Mouse (Mus musculus) thymus, adult 2 months (tissue): ENCODE results near the gene Scnn1b. TPM values are rescaled to one million over a fixed set of nuclear protein-coding genes. Genes with fewer than 3 reads are reported as not detected.

ENCODE experiments used
- DNase-seq: peaks from one replicate; pipeline ENCODE4 v3.0.0; 2021
- H3K27ac ChIP-seq: fragments of 200-500 bp; 2 replicates; pipeline ENCODE4 v1.5.1; 2012; ENCODE audit warnings: low read length, control low read depth; ENCODE audit not compliant: control insufficient read depth, insufficient read depth
- H3K27me3 ChIP-seq: fragments of 200-500 bp; 2 replicates; pipeline ENCODE4 v1.6.1; 2012; ENCODE audit warnings: mild to moderate bottlenecking, low read length, moderate library complexity, mixed read lengths; ENCODE audit not compliant: control insufficient read depth, insufficient read depth
- H3K36me3 ChIP-seq: fragments of 200-500 bp; 2 replicates; pipeline ENCODE4 v1.6.1; 2012; ENCODE audit warnings: mild to moderate bottlenecking, low read length, moderate library complexity; ENCODE audit not compliant: control insufficient read depth, insufficient read depth
- H3K4me1 ChIP-seq: fragments of 200-500 bp; replicated peaks from 2 replicates; pipeline ENCODE4 v1.6.1; 2012; ENCODE audit warnings: low read length; ENCODE audit not compliant: control insufficient read depth, insufficient read depth
- H3K4me3 ChIP-seq: fragments of 200-500 bp; 2 replicates; pipeline ENCODE4 v1.5.1; 2012; ENCODE audit warnings: mild to moderate bottlenecking, low read length, control low read depth, moderate library complexity; ENCODE audit not compliant: control insufficient read depth, insufficient read depth
- CTCF ChIP-seq: fragments of 200-500 bp; IDR thresholded peaks from 2 replicates; pipeline ENCODE4 v1.5.1; 2012; ENCODE audit warnings: mild to moderate bottlenecking, control low read depth, low read length, moderate library complexity, borderline replicate concordance; ENCODE audit not compliant: control insufficient read depth, poor library complexity, insufficient read depth; ENCODE audit errors: extremely low read depth
- POLR2A ChIP-seq: fragments of 200-500 bp; IDR thresholded peaks from 2 replicates; pipeline ENCODE4 v1.6.1; 2012; ENCODE audit warnings: mild to moderate bottlenecking, low read length, control low read depth, moderate library complexity; ENCODE audit not compliant: control insufficient read depth, poor library complexity, insufficient read depth; ENCODE audit errors: extremely low read depth
- WGBS: fragments of 180-500 bp; shearing (Covaris S2); methylation state at CpG from one replicate; pipeline ENCODE4 v1.1.7; 2018; 5-methylcytosine and 5-hydroxymethylcytosine counted together
- polyA plus RNA-seq: library from polyadenylated mRNA; depleted of rRNA; stranded (reverse); fragments of >200 nt; gene quantifications from 2 replicates; pipeline ENCODE4 v1.2.3, GENCODE M21; 2012

Scnn1b gene
- polyA plus RNA-seq, 1 experiment: 1.1 TPM

GRCm38 (mm10) chr7:121842234-121842633 lies 22.6 kb upstream of the Scnn1b start:
- DNase-seq: no peak
- 62% methylated on average over 6 of the region's 6 CpGs for WGBS
- Histone ChIP-seq H3K27me3 (no peaks in the 10 kb centered on the region), H3K27ac (no peak overlapping the region), H3K36me3 (no peaks in the 10 kb centered on the region), H3K4me1 (no peaks in the 10 kb centered on the region), H3K4me3 (no peak overlapping the region)
- TF ChIP-seq CTCF: no peak
- no peak for TF ChIP-seq POLR2A

- Histone ChIP-seq H3K27me3 (no peaks in the 10 kb centered on the region), H3K4me1 (no peaks in the 10 kb centered on the region), H3K4me3 (no peak overlapping the region), H3K27ac (no peak overlapping the region), H3K36me3 (no peaks in the 10 kb centered on the region)
- WGBS: 73% methylated on average over 6 of the region's 6 CpGs
- TF ChIP-seq CTCF (no peak), POLR2A (no peak)
- DNase-seq: no peak
Measured at GRCm38 (mm10) chr7:121845964-121846363, 18.9 kb upstream of the Scnn1b start.

- no peak for DNase-seq
- WGBS: 88% methylated on average over 9 of the region's 9 CpGs
- no peak overlapping the region for H3K4me3 ChIP-seq
- TF ChIP-seq CTCF: no peak
- no peak for TF ChIP-seq POLR2A
- H3K4me1 ChIP-seq: no peaks in the 10 kb centered on the region
- no peak overlapping the region for H3K27ac ChIP-seq
- H3K36me3 ChIP-seq: no peaks in the 10 kb centered on the region
- no peaks in the 10 kb centered on the region for H3K27me3 ChIP-seq
Measured at GRCm38 (mm10) chr7:121848537-121849168, 16.2 kb upstream of the Scnn1b start.

- Histone ChIP-seq H3K4me3 (no peak overlapping the region), H3K27ac (no peak overlapping the region), H3K27me3 (no peaks in the 10 kb centered on the region), H3K4me1 (no peaks in the 10 kb centered on the region; the same call in 1 of the 2 replicates), H3K36me3 (no peaks in the 10 kb centered on the region)
- TF ChIP-seq POLR2A (no peak), CTCF (no peak)
- no peak for DNase-seq
- 86% methylated on average over 11 of the region's 11 CpGs for WGBS
Measured at GRCm38 (mm10) chr7:121857177-121857884, 7.5 kb upstream of the Scnn1b start.

- 78% methylated on average over 8 of the region's 8 CpGs for WGBS
- H3K27ac ChIP-seq: no peak overlapping the region
Measured at GRCm38 (mm10) chr7:121858939-121859338, 5.9 kb upstream of the Scnn1b start.

GRCm38 (mm10) chr7:121871631-121872030 lies 6.8 kb downstream of the Scnn1b start:
- 36% methylated on average over 2 of the region's 3 CpGs for WGBS
- H3K4me3 ChIP-seq: no peak overlapping the region
- DNase-seq: no peak
- H3K36me3 ChIP-seq: no peaks in the 10 kb centered on the region
- H3K27me3 ChIP-seq: no peaks in the 10 kb centered on the region
- TF ChIP-seq POLR2A: no peak
- no peak for TF ChIP-seq CTCF
- no peak overlapping the region for H3K27ac ChIP-seq
- H3K4me1 ChIP-seq: no peaks in the 10 kb centered on the region

More at GRCm38 (mm10) chr7:121858939-121859338, 5.9 kb upstream of the Scnn1b start:
- no peaks in the 10 kb centered on the region for H3K36me3 ChIP-seq
- no peak for DNase-seq
- H3K4me3 ChIP-seq: no peak overlapping the region
- TF ChIP-seq POLR2A: no peak
- TF ChIP-seq CTCF: no peak
- no peaks in the 10 kb centered on the region for H3K27me3 ChIP-seq
- H3K4me1 ChIP-seq: no peaks in the 10 kb centered on the region; the same call in 1 of the 2 replicates

- no peak for TF ChIP-seq POLR2A
- no peak for TF ChIP-seq CTCF
- no peak for DNase-seq
- Histone ChIP-seq H3K27ac (no peak overlapping the region), H3K27me3 (no peaks in the 10 kb centered on the region), H3K4me3 (no peak overlapping the region), H3K4me1 (no peaks in the 10 kb centered on the region), H3K36me3 (no peaks in the 10 kb centered on the region)
- 62% methylated on average over 3 of the region's 3 CpGs for WGBS
Measured at GRCm38 (mm10) chr7:121873998-121874397, 9.2 kb downstream of the Scnn1b start.
